Mouse (Mus musculus): ENCODE results near the gene 2810459M11Rik.
A peak's percentile ranks its signal among the peaks of the same experiment; 100 is the strongest.

GRCm38 (mm10) chr1:86018235-86019055, 27.2 kb upstream of the 2810459M11Rik start:
- TF ChIP-seq CTCF (IDR thresholded peaks at IDR 0.05; ENCODE audit: low read depth) (0 out of 2 replicates have a peak, but pooled peaks have one; percentile 16), EP300 (IDR thresholded peaks at IDR 0.05; ENCODE audit: low read depth) (no peak)
